Mouse (Mus musculus) olfactory bulb, adult 2 months (tissue): ENCODE data around the gene Spats1.
A peak's percentile ranks its signal among the peaks of the same experiment; 100 is the strongest.

ENCODE experiments used
- CTCF ChIP-seq: fragments of 200-500 bp; IDR thresholded peaks from 2 replicates; pipeline ENCODE4 v1.5.1; 2012; ENCODE audit warnings: low read depth, mild to moderate bottlenecking, low read length, moderate library complexity; ENCODE audit not compliant: insufficient read depth
- POLR2A ChIP-seq: fragments of 200-500 bp; IDR thresholded peaks from 2 replicates; pipeline ENCODE4 v1.6.1; 2012; ENCODE audit warnings: mild to moderate bottlenecking, low read depth, low read length, moderate library complexity; ENCODE audit not compliant: insufficient read depth

GRCm38 (mm10) chr17:45474669-45475465 lies at the start of gene Spats1:
- TF ChIP-seq POLR2A (peak; percentile 60), CTCF (no peak)
